Mouse (Mus musculus) cerebellum, postnatal 14 days (tissue): ENCODE data around the gene Cdyl2.

Experiments used
- DNase-seq, 2 experiments: peaks; one replicate each; pipeline ENCODE4 v3.0.0; 2021; ENCODE audit warnings: mixed read lengths in 2 of 2

Cdyl2 gene

DNA sequence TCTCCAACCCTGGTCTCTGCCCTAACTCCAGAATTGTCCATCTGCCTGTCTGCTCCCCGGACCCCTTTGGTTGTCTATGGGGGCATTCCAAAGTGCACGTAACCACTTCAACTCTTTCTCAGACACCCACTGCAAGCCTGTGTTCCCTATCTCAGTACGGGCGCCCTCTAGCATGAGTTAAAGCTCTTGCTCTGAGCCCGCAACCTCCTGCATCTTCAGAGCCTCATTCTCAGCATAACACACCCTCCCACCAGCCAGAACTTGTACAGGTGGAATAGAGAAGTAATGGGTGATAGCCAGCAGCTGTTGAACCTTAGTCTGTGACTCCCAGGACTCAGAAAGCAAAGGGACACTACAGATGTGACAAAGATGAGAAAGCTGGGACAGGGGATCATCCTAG, 196.0 kb downstream of the Cdyl2 start:
- DNase-seq, result no peak

DNA sequence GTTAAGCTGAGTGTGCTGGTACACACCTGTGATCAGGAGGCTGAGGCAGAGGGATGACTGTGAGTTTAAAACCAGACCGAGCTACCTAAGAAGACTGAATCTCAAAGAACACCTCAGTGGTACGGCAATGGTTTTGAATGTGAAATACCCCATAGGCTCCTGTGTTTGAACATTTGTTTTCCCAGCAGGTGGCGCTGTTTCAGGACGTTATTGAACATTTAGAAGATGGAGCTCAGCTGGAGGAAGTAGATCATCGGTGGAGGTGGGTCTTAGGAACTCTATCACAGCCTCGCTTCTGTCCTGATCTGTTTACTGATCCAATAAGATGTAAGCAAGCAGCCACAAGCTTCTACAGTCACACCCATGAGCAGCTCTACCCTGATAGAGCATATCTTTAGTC, 199.7 kb downstream of the Cdyl2 start:
- DNase-seq, result no peak

- no peak for DNase-seq
Observed at GRCm38 (mm10) chr8:116528736-116529135, 204.1 kb downstream of the Cdyl2 start.

DNA sequence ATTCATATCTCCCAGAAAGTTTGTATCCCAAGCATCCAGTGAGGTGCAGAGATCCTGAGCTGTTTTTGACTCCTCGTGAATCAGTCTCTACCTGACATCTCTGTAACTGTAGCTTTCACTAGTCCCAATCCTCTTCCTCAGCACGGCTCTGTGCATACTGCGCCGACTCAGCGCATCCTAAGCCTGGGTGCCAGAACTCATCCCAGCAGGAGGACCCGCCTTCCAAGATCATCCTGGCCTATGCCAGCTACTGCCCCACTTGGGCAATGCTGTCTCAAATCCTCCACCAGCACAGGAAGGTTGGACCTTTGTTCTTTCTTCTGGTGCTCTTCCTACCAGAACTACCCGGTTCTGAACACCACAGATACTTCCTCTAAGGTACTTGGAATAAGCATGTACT, 207.9 kb downstream of the Cdyl2 start:
- DNase-seq, result peak; percentile 49 to 60
